Mouse (Mus musculus) liver, adult 2 months (tissue): ENCODE measurements around the gene Cd80.

Experiments used
- CTCF ChIP-seq: fragments of 200-500 bp; IDR thresholded peaks from 2 replicates; pipeline ENCODE4 v1.5.1; 2011; ENCODE audit warnings: low read depth, low read length, control low read depth
- POLR2A ChIP-seq: fragments of 200-500 bp; IDR thresholded peaks from 2 replicates; pipeline ENCODE4 v1.6.1; 2011; ENCODE audit warnings: low read length, control low read depth; ENCODE audit not compliant: insufficient read depth; ENCODE audit errors: extremely low read depth

GRCm38 (mm10) chr16:38473661-38474060, 18.3 kb downstream of the Cd80 start:
- no peak for TF ChIP-seq CTCF
- TF ChIP-seq POLR2A = no peak
